Mouse (Mus musculus) adrenal gland, adult 2 months (tissue): ENCODE measurements around the gene Gm20855. TPM values are rescaled to one million over a fixed set of nuclear protein-coding genes. Genes with fewer than 3 reads are reported as not detected.
"Not testable (repeated sequence)": the region's sequence is repeated elsewhere in the genome, so short reads cannot be mapped to it uniquely, and the experiment has no call there.

Source experiments
- DNase-seq: peaks from one replicate; pipeline ENCODE4 v3.0.0; 2021
- long read RNA-seq: library from polyadenylated mRNA; stranded (forward); transcript quantifications from one replicate; pipeline ENCODE4 v2.0.0, GENCODE M21; 2021
- polyA plus RNA-seq: library from polyadenylated mRNA; depleted of rRNA; stranded (reverse); fragments of >200 nt; gene quantifications from 2 replicates; pipeline ENCODE4 v1.2.3, GENCODE M21; 2012; rRNA removed
- total RNA-seq, 2 experiments: library from RNA; stranded (reverse); gene quantifications; 2 replicates each; pipeline ENCODE4 v1.2.3; 2021

Gm20855 gene
- total RNA-seq (not detected), polyA plus RNA-seq (not detected in 2 replicates)
- long read RNA-seq = 0 reads

DNA sequence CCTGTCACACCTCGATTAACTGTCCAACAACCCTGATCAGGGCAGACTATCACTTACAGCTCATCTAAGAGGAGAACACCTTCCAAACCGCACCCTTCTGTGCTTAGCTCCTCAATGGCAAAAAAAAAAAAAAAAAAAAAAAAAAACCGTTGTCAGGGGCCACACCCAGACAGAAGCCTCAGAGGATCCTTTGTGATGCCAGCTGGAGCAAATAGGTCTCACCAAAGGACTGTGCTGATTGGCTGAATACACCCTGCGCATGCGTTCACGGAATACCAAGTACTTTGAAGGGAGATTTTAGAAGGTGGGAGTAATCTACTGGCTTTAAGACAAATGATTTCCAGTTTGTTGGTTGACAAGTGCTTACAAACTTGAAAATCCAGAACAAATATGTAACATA, at the start of gene Gm20855:
Gm20855 (minus strand) TSS at position 101 of the 400 bp plus-strand sequence.
- not testable (repeated sequence) for DNase-seq
